Mouse (Mus musculus) liver, adult (tissue): ENCODE measurements around the gene H2-DMb1.

Source experiments
- GATA4 ChIP-seq: IDR thresholded peaks from 2 replicates; pipeline ENCODE4 v1.6.1; 2014; ENCODE audit warnings: mild to moderate bottlenecking, low read length; ENCODE audit not compliant: insufficient replicate concordance

The H2-DMb1 gene

DNA sequence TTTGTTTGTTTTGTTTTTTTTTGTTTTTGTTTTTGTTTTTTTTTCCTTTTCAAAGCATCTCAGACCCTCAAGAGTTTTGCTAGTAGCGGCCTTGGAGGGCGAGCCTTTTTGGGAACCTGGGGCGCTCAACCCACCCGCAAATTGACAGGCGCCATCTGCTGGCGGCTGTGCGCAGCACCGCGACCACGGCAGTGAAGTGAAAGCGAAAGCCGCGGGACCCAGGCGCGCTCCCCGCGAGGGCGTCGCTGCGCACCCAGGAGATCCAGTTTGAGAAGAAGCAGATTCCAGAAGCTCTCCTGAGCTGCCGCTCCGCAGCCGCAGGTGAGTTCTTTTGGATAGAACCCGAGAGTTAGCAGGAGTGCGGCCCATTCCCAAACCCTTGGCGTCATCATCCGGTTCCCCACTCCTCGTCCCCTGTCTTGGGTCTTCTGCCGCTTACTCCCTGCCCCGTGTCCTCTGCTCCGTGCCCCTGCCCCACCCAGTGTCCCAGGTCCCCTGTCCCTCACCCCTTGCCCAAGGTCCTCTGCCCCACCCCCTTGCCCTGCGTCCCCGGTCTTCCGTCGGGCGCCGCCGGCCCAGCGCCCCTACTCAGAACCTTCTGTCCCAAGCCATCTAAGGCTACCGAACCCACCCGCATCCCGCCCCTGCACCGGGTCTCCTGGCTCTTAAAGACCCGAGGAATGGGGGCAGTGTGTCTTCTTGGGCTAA is 51.6 kb downstream of the H2-DMb1 start:
- no peak for TF ChIP-seq GATA4

DNA sequence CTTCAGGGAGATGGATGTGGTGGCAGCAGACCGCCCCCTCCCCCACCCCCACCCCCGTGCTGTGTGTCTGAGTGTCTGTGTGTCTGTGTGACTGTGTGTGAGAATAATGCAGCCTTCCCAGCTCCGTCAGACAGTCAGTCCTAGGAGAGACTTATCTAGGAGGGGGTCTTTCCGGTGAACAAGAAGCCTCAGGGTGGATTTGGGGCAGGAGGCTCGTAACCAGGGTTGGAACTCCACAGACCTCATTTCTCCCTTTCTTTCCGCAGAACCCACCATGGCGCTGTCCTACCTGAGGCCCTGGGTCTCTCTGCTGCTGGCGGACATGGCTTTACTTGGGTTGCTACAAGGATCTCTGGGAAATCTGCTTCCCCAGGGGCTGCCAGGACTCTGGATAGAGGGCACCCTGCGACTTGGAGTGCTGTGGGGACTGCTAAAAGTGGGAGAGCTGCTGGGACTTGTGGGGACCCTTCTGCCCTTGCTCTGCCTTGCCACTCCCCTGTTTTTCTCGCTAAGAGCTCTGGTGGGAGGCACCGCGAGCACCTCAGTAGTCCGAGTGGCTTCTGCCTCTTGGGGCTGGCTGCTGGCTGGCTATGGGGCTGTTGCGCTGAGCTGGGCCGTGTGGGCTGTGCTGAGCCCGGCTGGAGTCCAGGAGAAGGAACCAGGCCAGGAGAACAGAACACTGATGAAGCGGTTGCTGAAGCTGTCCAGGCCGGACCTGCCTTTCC is 52.3 kb downstream of the H2-DMb1 start:
- TF ChIP-seq GATA4, result no peak

DNA sequence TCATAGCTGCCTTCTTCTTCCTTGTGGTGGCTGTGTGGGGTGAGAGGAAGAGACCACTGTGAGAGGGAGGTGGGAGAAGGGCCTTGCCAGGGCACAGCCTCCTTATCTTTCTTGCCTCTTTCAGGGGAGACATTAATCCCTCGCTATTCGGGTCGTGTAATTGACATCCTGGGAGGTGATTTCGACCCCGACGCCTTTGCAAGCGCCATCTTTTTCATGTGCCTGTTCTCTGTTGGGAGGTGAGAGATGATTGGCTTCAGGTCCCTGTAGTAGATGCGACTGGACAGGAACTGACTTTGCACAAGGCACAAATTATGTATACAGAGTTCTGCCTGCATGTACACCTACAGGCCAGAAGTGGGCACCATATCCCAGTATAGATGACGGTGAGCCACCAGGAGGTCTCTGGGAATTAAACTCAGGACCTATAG is 52.9 kb downstream of the H2-DMb1 start:
- no peak for TF ChIP-seq GATA4

DNA sequence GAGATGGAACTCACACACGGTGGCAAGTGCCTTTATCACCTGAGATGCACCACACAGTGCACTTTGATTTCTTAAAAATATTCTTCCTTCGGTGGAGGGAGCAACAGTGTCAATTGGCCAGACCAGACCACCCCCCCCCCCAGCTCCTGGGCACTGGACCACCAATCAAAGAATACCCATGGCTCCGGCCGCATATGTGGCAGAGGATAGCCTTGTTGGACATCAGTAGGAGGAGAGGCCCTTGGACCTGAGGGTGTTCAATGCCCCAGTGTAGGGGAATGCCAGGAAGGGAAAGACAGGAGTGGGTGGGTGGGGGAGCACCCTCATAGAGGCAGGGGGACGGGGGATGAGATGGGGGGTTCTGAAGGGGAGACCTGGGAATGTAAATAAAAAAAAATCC is 53.9 kb downstream of the H2-DMb1 start:
- TF ChIP-seq GATA4, result no peak

DNA sequence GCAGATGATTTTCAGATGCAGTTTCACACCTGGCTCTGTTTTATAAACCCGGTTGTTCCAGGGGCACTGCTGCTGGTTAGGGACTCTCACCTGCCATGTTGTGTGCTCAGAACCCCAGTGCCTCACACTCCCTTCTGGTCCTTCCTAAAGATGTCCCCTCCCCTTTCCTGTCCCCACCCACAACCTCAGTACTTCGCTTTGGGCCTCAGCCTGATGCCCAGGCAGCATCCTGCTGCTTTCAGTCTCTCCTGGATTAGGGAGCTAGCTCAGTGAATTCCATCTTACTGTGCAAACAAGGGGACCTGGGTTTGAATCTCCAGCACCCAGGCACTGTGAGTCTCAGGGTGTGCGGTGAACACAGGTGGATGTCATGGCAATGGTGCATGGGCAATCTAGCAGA is 54.6 kb downstream of the H2-DMb1 start:
- no peak for TF ChIP-seq GATA4

DNA sequence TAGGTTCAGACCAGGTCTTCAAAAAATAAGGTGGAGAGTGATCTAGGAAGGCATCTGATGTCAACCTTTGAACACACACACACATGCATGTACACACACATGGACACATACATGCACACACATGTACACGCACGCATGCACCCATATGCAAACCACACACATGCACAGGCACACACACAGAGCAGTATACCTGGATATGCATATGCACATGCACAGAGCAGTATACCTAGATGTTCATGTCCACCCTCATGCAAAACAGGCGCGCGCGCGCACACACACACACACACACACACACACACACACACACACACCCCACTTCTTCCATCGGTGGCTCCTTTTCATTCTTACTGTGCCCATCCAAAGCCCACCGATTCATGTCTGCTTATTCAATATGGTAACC is 55.0 kb downstream of the H2-DMb1 start:
- no peak for TF ChIP-seq GATA4

DNA sequence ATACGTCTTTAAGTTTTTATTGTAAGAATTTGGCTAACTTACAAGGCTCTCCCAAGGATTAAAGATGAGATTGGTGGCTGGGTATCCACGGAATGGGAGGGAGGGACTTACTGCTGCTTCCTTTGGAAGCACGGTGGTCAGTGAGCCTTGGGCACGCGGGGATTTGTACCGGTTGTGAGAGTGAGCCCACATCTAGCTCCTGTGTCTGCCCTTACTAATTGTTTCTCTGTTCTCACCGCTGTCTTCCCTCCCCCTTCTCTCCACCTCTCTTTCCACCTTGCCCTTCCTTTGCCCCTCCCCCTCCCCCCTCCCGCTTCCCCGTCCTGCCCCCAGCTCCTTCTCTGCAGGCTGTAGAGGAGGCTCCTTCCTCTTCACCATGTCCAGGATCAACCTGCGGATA is 55.5 kb downstream of the H2-DMb1 start:
- TF ChIP-seq GATA4, result no peak

DNA sequence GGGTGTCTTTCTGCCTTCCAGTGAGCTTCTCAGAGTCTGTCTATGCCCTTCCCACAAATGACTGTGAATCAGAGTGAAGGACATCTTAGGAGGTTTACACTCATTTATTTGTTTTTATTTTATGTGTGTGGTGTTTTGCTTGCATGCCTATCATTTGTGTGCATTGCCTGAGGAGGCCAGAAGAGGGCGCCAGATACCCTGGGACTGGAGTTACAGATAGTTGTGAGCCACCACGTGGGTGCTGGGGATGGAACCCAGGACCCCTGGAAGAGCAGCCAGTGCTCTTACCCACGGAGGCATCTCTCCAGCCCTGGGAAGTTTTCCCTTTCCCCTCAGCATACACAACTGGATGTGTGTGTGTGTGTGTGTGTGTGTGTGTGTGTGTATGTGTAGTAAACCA is 56.8 kb downstream of the H2-DMb1 start:
- no peak for TF ChIP-seq GATA4
